Mouse (Mus musculus): ENCODE measurements around the gene Eif4a1. TPM values are rescaled to one million over a fixed set of nuclear protein-coding genes. Genes with fewer than 3 reads are reported as not detected.

The Eif4a1 gene
- polyA plus RNA-seq, 1 experiment from 2014 or later = 1,177 TPM

DNA sequence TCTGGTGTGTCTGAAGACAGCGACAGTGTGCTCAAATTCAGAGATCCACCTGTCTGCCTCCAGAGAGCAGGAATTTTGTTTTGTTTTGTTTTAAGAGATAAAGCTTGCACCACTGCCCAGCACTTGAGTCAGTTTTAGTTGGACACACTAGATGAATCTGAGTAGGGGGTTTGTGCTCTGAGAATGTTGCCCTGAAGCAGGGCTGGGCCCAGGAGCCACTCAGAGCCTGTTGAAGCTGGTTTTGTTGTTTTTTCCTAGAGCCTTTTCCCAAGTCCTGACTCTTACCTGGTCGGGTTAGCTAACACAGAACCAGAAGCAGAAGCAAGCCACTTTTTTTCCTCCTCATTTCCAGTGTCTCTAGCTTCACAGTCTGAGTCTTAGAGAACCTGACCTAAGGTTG lies 38.9 kb upstream of the Eif4a1 start:
- DNase-seq (ENCODE audit: low spot score) (no peak), ATAC-seq (no peak)
- H3K27me3 ChIP-seq (replicated peaks; ENCODE audit: control insufficient read depth, insufficient read depth, low read length) = no peaks in the 10 kb centered on the region

GRCm38 (mm10) chr11:69710470-69710869 lies 38.2 kb upstream of the Eif4a1 start:
- no peak overlapping the region for H3K9ac ChIP-seq (ENCODE audit: low read length)
- DNase-seq (ENCODE audit: low spot score) = no peak
- no peak overlapping the region for H3K4me2 ChIP-seq (ENCODE audit: low read length)
- no peak for ATAC-seq
- H3K9me3 ChIP-seq (replicated peaks; ENCODE audit: control insufficient read depth, low read length) = no peaks in the 10 kb centered on the region
- no peak overlapping the region for H3K4me3 ChIP-seq (ENCODE audit: low read depth, low read length)
- no peaks in the 10 kb centered on the region for H3K27me3 ChIP-seq (replicated peaks; ENCODE audit: control insufficient read depth, insufficient read depth, low read length)
- H3K36me3 ChIP-seq (ENCODE audit: control insufficient read depth, insufficient read depth, low read length) = no peaks in the 10 kb centered on the region
- 0 out of 2 replicates have a peak, but pooled peaks cover 2% of the 10 kb centered on the region for H3K4me1 ChIP-seq (ENCODE audit: control insufficient read depth, insufficient read depth, low read length)
- WGBS = 75% methylated on average over 3 of the region's 3 CpGs
- no peak overlapping the region for H3K27ac ChIP-seq (ENCODE audit: low read depth, low read length)

More for the DNA sequence above, 38.9 kb upstream of the Eif4a1 start:
- no peak overlapping the region for H3K9ac ChIP-seq (ENCODE audit: low read length)
- H3K9me3 ChIP-seq (replicated peaks; ENCODE audit: control insufficient read depth, low read length) = no peaks in the 10 kb centered on the region
- no peak overlapping the region for H3K27ac ChIP-seq (ENCODE audit: low read depth, low read length)
- WGBS = 72% methylated on average over 2 of the region's 2 CpGs
- no peak overlapping the region for H3K4me3 ChIP-seq (ENCODE audit: low read depth, low read length)
- H3K4me2 ChIP-seq (ENCODE audit: low read length) = no peak overlapping the region
- H3K4me1 ChIP-seq (ENCODE audit: control insufficient read depth, insufficient read depth, low read length) = 0 out of 2 replicates have a peak, but pooled peaks cover 2% of the 10 kb centered on the region
- no peaks in the 10 kb centered on the region for H3K36me3 ChIP-seq (ENCODE audit: control insufficient read depth, insufficient read depth, low read length)

DNA sequence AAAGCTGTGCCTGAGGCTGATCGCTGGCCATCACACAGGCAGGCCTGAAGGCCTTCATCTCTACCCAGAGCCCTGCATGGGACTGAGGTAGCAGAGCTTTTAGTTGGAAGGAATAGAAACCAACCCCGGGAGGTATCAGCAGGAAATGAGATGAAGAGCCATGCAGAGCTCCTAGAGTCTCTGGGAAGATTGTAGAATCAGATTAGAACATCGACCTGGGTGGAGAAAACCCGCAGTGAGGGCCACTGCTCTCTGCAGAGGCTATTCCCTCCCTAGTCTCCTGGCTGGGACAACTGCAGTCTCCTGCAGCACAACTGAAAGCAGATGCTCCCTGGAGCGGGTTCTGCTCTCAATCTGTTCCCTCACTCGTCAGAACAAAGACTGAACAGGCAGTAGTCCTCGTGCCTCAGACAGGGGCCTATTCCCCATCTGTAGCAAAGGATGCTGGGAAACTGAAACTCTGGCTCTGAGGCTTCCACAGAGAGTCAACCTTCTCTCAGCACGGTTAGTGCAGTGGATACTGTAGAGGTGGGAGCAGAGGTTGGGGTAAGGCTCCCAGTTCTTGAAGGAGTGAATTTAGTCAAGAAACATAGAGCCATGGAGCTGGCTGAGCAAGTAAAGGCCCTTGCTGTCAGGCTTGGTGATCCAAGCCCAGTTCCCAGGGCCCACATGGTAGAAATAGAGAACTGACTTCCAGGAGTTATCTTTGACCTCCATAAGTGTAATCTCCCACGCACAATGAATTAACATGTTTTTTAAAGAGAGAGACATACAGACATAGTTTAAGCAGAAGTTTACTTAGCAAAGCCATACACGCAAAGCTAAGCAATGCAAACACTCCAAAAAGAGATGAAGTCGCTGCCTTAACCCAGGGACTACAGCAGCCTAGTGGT lies 37.6 kb upstream of the Eif4a1 start:
- H3K9ac ChIP-seq (ENCODE audit: low read length) = no peak overlapping the region
- no peak overlapping the region for H3K27ac ChIP-seq (ENCODE audit: low read depth, low read length)
- H3K4me3 ChIP-seq (ENCODE audit: low read depth, low read length) = no peak overlapping the region
- H3K9me3 ChIP-seq (replicated peaks; ENCODE audit: control insufficient read depth, low read length) = no peaks in the 10 kb centered on the region
- no peak overlapping the region for H3K4me2 ChIP-seq (ENCODE audit: low read length)
- H3K4me1 ChIP-seq (ENCODE audit: control insufficient read depth, insufficient read depth, low read length) = 0 out of 2 replicates have a peak, but pooled peaks cover 2% of the 10 kb centered on the region
- DNase-seq (ENCODE audit: low spot score) = peak; percentile 25
- 57% methylated on average over 11 of the region's 11 CpGs for whole genome bisulfite sequencing
- H3K27me3 ChIP-seq (replicated peaks; ENCODE audit: control insufficient read depth, insufficient read depth, low read length) = no peaks in the 10 kb centered on the region
- ATAC-seq = no peak
- H3K36me3 ChIP-seq (ENCODE audit: control insufficient read depth, insufficient read depth, low read length) = no peaks in the 10 kb centered on the region

DNA sequence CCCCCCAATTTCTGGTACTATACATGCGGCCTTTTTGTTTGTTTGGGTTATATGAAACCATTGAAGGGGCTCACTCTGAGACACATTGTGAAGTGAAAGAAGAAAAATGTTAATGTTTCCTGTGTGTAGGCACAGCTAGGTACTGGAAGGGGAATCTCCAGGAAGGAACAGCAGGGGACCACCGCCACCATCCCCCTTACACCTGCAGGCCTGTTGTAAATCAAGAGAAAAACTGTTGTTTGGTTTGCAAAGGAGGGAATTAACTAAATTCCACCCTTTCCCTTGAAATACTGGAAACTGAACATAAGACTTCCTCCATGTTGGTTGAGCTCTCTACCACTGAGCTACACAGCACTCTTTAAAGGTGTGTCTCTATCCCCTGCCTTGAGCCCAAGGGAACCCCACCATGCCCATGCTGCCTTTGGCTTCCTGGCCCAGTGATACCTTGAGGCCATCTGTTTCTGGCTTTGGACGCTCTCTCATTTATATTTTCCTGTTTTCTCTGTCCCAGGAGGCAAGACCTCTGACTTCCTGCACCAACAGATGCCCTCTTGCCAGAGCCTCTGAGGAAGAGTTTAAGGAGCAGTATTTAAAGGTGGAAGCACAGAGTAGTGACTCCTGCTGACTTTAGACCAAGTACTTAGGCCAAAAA lies 36.5 kb upstream of the Eif4a1 start:
- H3K4me2 ChIP-seq (ENCODE audit: low read length) = no peak overlapping the region
- no peaks in the 10 kb centered on the region for H3K9me3 ChIP-seq (replicated peaks; ENCODE audit: control insufficient read depth, low read length)
- WGBS = 76% methylated on average over 3 of the region's 3 CpGs
- no peaks in the 10 kb centered on the region for H3K27me3 ChIP-seq (replicated peaks; ENCODE audit: control insufficient read depth, insufficient read depth, low read length)
- H3K27ac ChIP-seq (ENCODE audit: low read depth, low read length) = no peak overlapping the region
- H3K4me1 ChIP-seq (ENCODE audit: control insufficient read depth, insufficient read depth, low read length) = 0 out of 2 replicates have a peak, but pooled peaks cover 2% of the 10 kb centered on the region
- no peak overlapping the region for H3K4me3 ChIP-seq (ENCODE audit: low read depth, low read length)
- H3K36me3 ChIP-seq (ENCODE audit: control insufficient read depth, insufficient read depth, low read length) = no peaks in the 10 kb centered on the region
- DNase-seq (ENCODE audit: low spot score) (no peak), ATAC-seq (no peak)
- H3K9ac ChIP-seq (ENCODE audit: low read length) = no peak overlapping the region

GRCm38 (mm10) chr11:69707873-69708381 lies 35.7 kb upstream of the Eif4a1 start:
- Histone ChIP-seq H3K4me1 (ENCODE audit: control insufficient read depth, insufficient read depth, low read length) (0 out of 2 replicates have a peak, but pooled peaks cover 2% of the 10 kb centered on the region), H3K4me3 (ENCODE audit: low read depth, low read length) (no peak overlapping the region), H3K9me3 (replicated peaks; ENCODE audit: control insufficient read depth, low read length) (no peaks in the 10 kb centered on the region), H3K4me2 (ENCODE audit: low read length) (no peak overlapping the region), H3K27me3 (replicated peaks; ENCODE audit: control insufficient read depth, insufficient read depth, low read length) (no peaks in the 10 kb centered on the region), H3K9ac (ENCODE audit: low read length) (no peak overlapping the region), H3K36me3 (ENCODE audit: control insufficient read depth, insufficient read depth, low read length) (no peaks in the 10 kb centered on the region), H3K27ac (ENCODE audit: low read depth, low read length) (no peak overlapping the region)
- DNase-seq (ENCODE audit: low spot score) (no peak), ATAC-seq (no peak)
- WGBS = 87% methylated on average over 4 of the region's 4 CpGs

DNA sequence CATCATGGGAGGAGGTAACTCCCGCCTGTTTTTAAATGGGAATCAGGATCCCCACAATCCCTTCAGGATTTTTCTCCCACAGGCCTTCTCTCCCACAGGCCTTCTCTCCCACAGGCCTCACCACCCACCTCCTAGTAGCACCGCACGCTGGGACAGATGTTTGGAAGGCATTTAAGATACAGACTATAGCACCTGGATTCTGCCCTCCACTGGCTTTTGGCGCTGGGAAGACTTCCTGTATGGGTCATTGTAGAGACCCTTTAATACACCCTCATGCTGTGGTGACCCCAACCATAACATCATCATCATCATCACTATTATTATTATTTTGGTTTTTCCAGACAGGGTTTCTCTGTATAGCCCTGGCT lies 35.2 kb upstream of the Eif4a1 start:
- no peaks in the 10 kb centered on the region for H3K27me3 ChIP-seq (replicated peaks; ENCODE audit: control insufficient read depth, insufficient read depth, low read length)
- H3K27ac ChIP-seq (ENCODE audit: low read depth, low read length) = 0 out of 2 replicates have a peak overlapping the region, but pooled peaks have one; percentile 27
- H3K4me2 ChIP-seq (ENCODE audit: low read length) = no peak overlapping the region
- ATAC-seq (no peak), DNase-seq (ENCODE audit: low spot score) (no peak)
- H3K36me3 ChIP-seq (ENCODE audit: control insufficient read depth, insufficient read depth, low read length) = no peaks in the 10 kb centered on the region
- WGBS = 87% methylated on average over 4 of the region's 4 CpGs
- H3K9ac ChIP-seq (ENCODE audit: low read length) = no peak overlapping the region
- no peak overlapping the region for H3K4me3 ChIP-seq (ENCODE audit: low read depth, low read length)
- H3K9me3 ChIP-seq (replicated peaks; ENCODE audit: control insufficient read depth, low read length) = no peaks in the 10 kb centered on the region
- H3K4me1 ChIP-seq (ENCODE audit: control insufficient read depth, insufficient read depth, low read length) = 0 out of 2 replicates have a peak, but pooled peaks cover 2% of the 10 kb centered on the region

- H3K4me2 ChIP-seq (ENCODE audit: low read length) = no peak overlapping the region
- WGBS = 47% methylated on average over 6 of the region's 6 CpGs
- no peaks in the 10 kb centered on the region for H3K36me3 ChIP-seq (ENCODE audit: control insufficient read depth, insufficient read depth, low read length)
- H3K9me3 ChIP-seq (replicated peaks; ENCODE audit: control insufficient read depth, low read length) = no peaks in the 10 kb centered on the region
- H3K4me1 ChIP-seq (ENCODE audit: control insufficient read depth, insufficient read depth, low read length) = 0 out of 2 replicates have a peak, but pooled peaks cover 2% of the 10 kb centered on the region
- DNase-seq (ENCODE audit: low spot score) (peak; percentile 29), ATAC-seq (no peak)
- H3K9ac ChIP-seq (ENCODE audit: low read length) = no peak overlapping the region
- H3K27ac ChIP-seq (ENCODE audit: low read depth, low read length) = 0 out of 2 replicates have a peak overlapping the region, but pooled peaks have one; percentile 27
- H3K27me3 ChIP-seq (replicated peaks; ENCODE audit: control insufficient read depth, insufficient read depth, low read length) = no peaks in the 10 kb centered on the region
- H3K4me3 ChIP-seq (ENCODE audit: low read depth, low read length) = no peak overlapping the region
Observed at GRCm38 (mm10) chr11:69706775-69707479, 34.7 kb upstream of the Eif4a1 start.

- 48% methylated on average over 2 of the region's 2 CpGs for WGBS
- H3K9me3 ChIP-seq (replicated peaks; ENCODE audit: control insufficient read depth, low read length) = no peaks in the 10 kb centered on the region
- no peak overlapping the region for H3K9ac ChIP-seq (ENCODE audit: low read length)
- no peak overlapping the region for H3K4me3 ChIP-seq (ENCODE audit: low read depth, low read length)
- ATAC-seq = no peak
- DNase-seq (ENCODE audit: low spot score) = no peak
- H3K36me3 ChIP-seq (ENCODE audit: control insufficient read depth, insufficient read depth, low read length) = no peaks in the 10 kb centered on the region
- no peaks in the 10 kb centered on the region for H3K27me3 ChIP-seq (replicated peaks; ENCODE audit: control insufficient read depth, insufficient read depth, low read length)
- 0 out of 2 replicates have a peak, but pooled peaks cover 2% of the 10 kb centered on the region for H3K4me1 ChIP-seq (ENCODE audit: control insufficient read depth, insufficient read depth, low read length)
- H3K27ac ChIP-seq (ENCODE audit: low read depth, low read length) = no peak overlapping the region
- no peak overlapping the region for H3K4me2 ChIP-seq (ENCODE audit: low read length)
Observed at GRCm38 (mm10) chr11:69704613-69705010, 32.4 kb upstream of the Eif4a1 start.

Data from forebrain, embryonic 14.5 days (tissue).